Mouse (Mus musculus) kidney, embryonic 14.5 days (tissue): ENCODE results near the gene Nelfcd. TPM values are rescaled to one million over a fixed set of nuclear protein-coding genes. Genes with fewer than 3 reads are reported as not detected.

ENCODE experiments used
- ATAC-seq: fragments of 200-750 bp; cut with Nextera tagmentation; 2 replicates; pipeline ENCODE4 v1.8.0; 2017; ENCODE audit warnings: moderate number of reproducible peaks, mild to moderate bottlenecking, moderate TSS enrichment, moderate library complexity; ENCODE audit not compliant: low FRiP score, low TSS enrichment
- H3K27ac ChIP-seq: fragments of 300-500 bp; sonication (generic); 2 replicates; pipeline ENCODE4 v1.5.1; 2014; ENCODE audit warnings: low read depth, mild to moderate bottlenecking, low read length, moderate library complexity, mixed read lengths
- H3K27me3 ChIP-seq: fragments of 300-500 bp; sonication (generic); 2 replicates; pipeline ENCODE4 v1.6.1; 2014; ENCODE audit warnings: mild to moderate bottlenecking, low read length; ENCODE audit not compliant: control insufficient read depth, insufficient read depth
- H3K36me3 ChIP-seq: fragments of 300-500 bp; sonication (generic); 2 replicates; pipeline ENCODE4 v1.6.1; 2014; ENCODE audit warnings: low read length, mixed read lengths; ENCODE audit not compliant: control insufficient read depth, insufficient read depth
- H3K4me1 ChIP-seq: fragments of 300-500 bp; sonication (generic); 2 replicates; pipeline ENCODE4 v1.6.1; 2014; ENCODE audit warnings: low read length, mixed read lengths; ENCODE audit not compliant: control insufficient read depth, insufficient read depth
- H3K4me2 ChIP-seq: fragments of 300-500 bp; sonication (generic); replicated peaks from 2 replicates; pipeline ENCODE4 v1.6.1; 2014; ENCODE audit warnings: low read depth, mild to moderate bottlenecking, low read length
- H3K4me3 ChIP-seq: fragments of 300-500 bp; sonication (generic); 2 replicates; pipeline ENCODE4 v1.5.1; 2014; ENCODE audit warnings: mild to moderate bottlenecking, low read length
- H3K9ac ChIP-seq: fragments of 300-500 bp; sonication (generic); 2 replicates; pipeline ENCODE4 v1.6.1; 2014; ENCODE audit warnings: low read depth, mild to moderate bottlenecking, low read length, moderate library complexity
- H3K9me3 ChIP-seq: fragments of 300-500 bp; sonication (generic); 2 replicates; pipeline ENCODE4 v1.6.1; 2016; ENCODE audit warnings: low read length; ENCODE audit not compliant: control insufficient read depth
- WGBS: fragments of 180-500 bp; shearing (Covaris S2); extraction: QIAGEN DNeasy Blood & Tissue Kit; methylation state at CpG from one replicate; pipeline ENCODE4 v1.1.7; 2014; 5-methylcytosine and 5-hydroxymethylcytosine counted together
- polyA plus RNA-seq: library from polyadenylated mRNA; unstranded; fragments of >200 nt; fragmentation: Nextera tagmentation; extraction: Ambion mirVana; gene quantifications from 2 replicates; pipeline ENCODE4 v1.2.1, GENCODE M21; 2014

The Nelfcd gene
- polyA plus RNA-seq, 1 experiment from 2014 or later: 139 TPM

- under 1% methylated on average over 53 of the region's 53 CpGs for WGBS
- peak; percentile 99 for ATAC-seq
- peak within 1 kb of the TSS; percentile 80 for H3K9ac ChIP-seq
Observed at GRCm38 (mm10) chr2:174472818-174473549, 57.4 kb downstream of the Nelfcd start, which contains the start of gene Prelid3b. Prelid3b (minus strand) TSS chr2:174473081.

GRCm38 (mm10) chr2:174473550-174473927, 57.9 kb downstream of the Nelfcd start:
- Histone ChIP-seq H3K36me3 (peaks cover 7% of the 10 kb centered on the region; the same call in 1 of the 2 replicates), H3K27ac (peak overlapping the region; percentile 70; the same call in 1 of the 2 replicates), H3K4me1 (peaks cover 19% of the 10 kb centered on the region), H3K9ac (peak overlapping the region; percentile 51; the same call in 1 of the 2 replicates), H3K4me3 (peak overlapping the region; percentile 83), H3K9me3 (0 out of 2 replicates have a peak, but pooled peaks cover 2% of the 10 kb centered on the region), H3K27me3 (no peaks in the 10 kb centered on the region), H3K4me2 (peak overlapping the region; percentile 91)
- WGBS: 81% methylated on average over 5 of the region's 5 CpGs
- ATAC-seq: no peak

More at GRCm38 (mm10) chr2:174472818-174473549, 57.4 kb downstream of the Nelfcd start, which contains the start of gene Prelid3b:
- Histone ChIP-seq H3K36me3 (peaks cover 7% of the 10 kb centered on the region; the same call in 1 of the 2 replicates), H3K4me3 (peak within 1 kb of the TSS; percentile 83), H3K9me3 (0 out of 2 replicates have a peak, but pooled peaks cover 2% of the 10 kb centered on the region), H3K27ac (peak within 1 kb of the TSS; percentile 71; the same call in 1 of the 2 replicates), H3K27me3 (no peaks in the 10 kb centered on the region), H3K4me2 (peak within 1 kb of the TSS; percentile 91), H3K4me1 (peaks cover 19% of the 10 kb centered on the region)

Other genes with a start within 250 kb of the Nelfcd start
- 1,459 and 1,592 TPM in 2 replicates for gene Gnas, start 131.5 kb upstream of the Nelfcd start, polyA plus RNA-seq
- gene Gm20721, start 69.1 kb upstream of the Nelfcd start, polyA plus RNA-seq: 10.1 and 15.0 TPM in 2 replicates
- 97.0 and 115 TPM in 2 replicates for gene Ctsz, start 23.2 kb downstream of the Nelfcd start, polyA plus RNA-seq
- gene Tubb1, start 34.9 kb downstream of the Nelfcd start, polyA plus RNA-seq: 0.96 and 3.2 TPM in 2 replicates
- gene Atp5e, start 48.3 kb downstream of the Nelfcd start, polyA plus RNA-seq: 829 and 1,167 TPM in 2 replicates
- 104 and 110 TPM in 2 replicates for gene Prelid3b, start 57.3 kb downstream of the Nelfcd start, polyA plus RNA-seq
- gene Zfp831, start 227.7 kb downstream of the Nelfcd start, polyA plus RNA-seq: not detected in 2 replicates